In genomic region chr6:129472627-129473026, GRCm38 (mm10) we compare ENCODE assay signal across 37 mouse cellular contexts. TPM values are rescaled to one million over a fixed set of nuclear protein-coding genes. Genes with fewer than 3 reads are reported as not detected.
DNase-seq lines count a peak whose midpoint lies in the region; ATAC-seq and TF ChIP-seq lines count a peak whose summit lies in the region.
"Had no signal": no experiment of that assay in that cellular context is flagged by ENCODE, and none has a peak within 500 bp of the region (broad histone marks: within the 10 kb centered on the region; RNA-seq: fewer than 3 reads in every experiment).

No protein-coding gene starts in this region.

- H3K36me3 ChIP-seq in liver, adult 2 months (ENCODE audit: control insufficient read depth, insufficient read depth, low read length), result no peaks in the 10 kb centered on the region
- H3K36me3 ChIP-seq in liver, embryonic 11.5 days (ENCODE audit: control insufficient read depth, insufficient read depth, low read length), result no peaks in the 10 kb centered on the region
- no peaks in the 10 kb centered on the region for H3K36me3 ChIP-seq in splenic B cell, adult 2 months (ENCODE audit: control insufficient read depth, insufficient read depth, low read length, poor library complexity, severe bottlenecking)
- H3K36me3 ChIP-seq: embryonic facial prominence, embryonic 12.5 days; hindbrain, embryonic 13.5 days; liver, embryonic 15.5 days; lung, embryonic 15.5 days; neural tube, embryonic 13.5 days had no signal

- TF ChIP-seq POLR2A in liver, adult 2 months (IDR thresholded peaks at IDR 0.05; ENCODE audit: extremely low read depth, insufficient read depth, low read length), result no peak
- no peak for TF ChIP-seq POLR2A in bone marrow macrophage, adult 2 months (IDR thresholded peaks at IDR 0.05; ENCODE audit: borderline replicate concordance, low read depth, low read length)

- peak; percentile 36 for DNase-seq in liver, adult 2 months (ENCODE audit: extremely low read depth, low read depth, low spot score)
- DNase-seq in liver, embryonic 11.5 days (ENCODE audit: low spot score), result no peak
- DNase-seq in splenic B cell, adult 2 months (ENCODE audit: low read depth, low spot score), result peak; percentile 18
- DNase-seq in yolk sac, embryonic 10.5 days (ENCODE audit: low spot score), result no peak
- no peak for DNase-seq in lung, postnatal 25 days (ENCODE audit: low spot score)
- DNase-seq: adrenal gland, postnatal 14 days; cerebellum, adult 8-10 months; cerebellum, postnatal 36 days; embryo, embryonic 11 days; gastrocnemius, postnatal 25 days; heart, postnatal 36 days; kidney, adult 8-10 months; kidney, postnatal 25 days; layer of hippocampus, postnatal 36 days; left cerebral cortex, postnatal 4 days; retina, postnatal 1 day; right cerebral cortex, postnatal 14 days; spleen, adult 18-20 months; thymus, adult 2 months; thymus, postnatal 36 days had no signal

- H3K9me3 ChIP-seq in liver, embryonic 11.5 days (ENCODE audit: control insufficient read depth, low read length), result no peaks in the 10 kb centered on the region
- H3K9me3 ChIP-seq: embryonic facial prominence, embryonic 12.5 days; hindbrain, embryonic 13.5 days; liver, embryonic 15.5 days; lung, embryonic 15.5 days; neural tube, embryonic 13.5 days had no signal

- no peaks in the 10 kb centered on the region for H3K79me2 ChIP-seq in liver, adult 2 months (ENCODE audit: control insufficient read depth, insufficient read depth, low read length)

- no peak for ATAC-seq in liver, embryonic 11.5 days (replicated peaks; ENCODE audit: low FRiP score)
- peak; percentile 61 for ATAC-seq in megakaryocyte, adult 5-6 weeks (ENCODE audit: poor library complexity, severe bottlenecking)
- ATAC-seq: CD4-positive, CD25-positive, alpha-beta regulatory T cell, adult 4 months; forebrain, embryonic 14.5 days; intestine, embryonic 16.5 days; midbrain, embryonic 16.5 days had no signal

- H3K4me2 ChIP-seq in liver, embryonic 11.5 days, result no peak overlapping the region
- H3K4me2 ChIP-seq: embryonic facial prominence, embryonic 12.5 days; heart, embryonic 11.5 days; hindbrain, embryonic 13.5 days; liver, embryonic 15.5 days; lung, embryonic 15.5 days; midbrain, embryonic 11.5 days; neural tube, embryonic 13.5 days had no signal

- H3K27me3 ChIP-seq in liver, adult 2 months (ENCODE audit: control insufficient read depth, insufficient read depth, low read length), result no peaks in the 10 kb centered on the region
- H3K27me3 ChIP-seq in liver, embryonic 11.5 days (replicated peaks; ENCODE audit: control insufficient read depth, insufficient read depth, low read length), result no peaks in the 10 kb centered on the region
- no peaks in the 10 kb centered on the region for H3K27me3 ChIP-seq in splenic B cell, adult 2 months (ENCODE audit: control insufficient read depth, insufficient read depth, low read length, poor library complexity, severe bottlenecking)
- H3K27me3 ChIP-seq: embryonic facial prominence, embryonic 12.5 days; hindbrain, embryonic 13.5 days; liver, embryonic 15.5 days; lung, embryonic 15.5 days; neural tube, embryonic 13.5 days had no signal

- no peak overlapping the region for H3K9ac ChIP-seq in liver, adult 2 months (ENCODE audit: low read depth, low read length)
- no peak overlapping the region for H3K9ac ChIP-seq in liver, embryonic 11.5 days (ENCODE audit: low read depth, low read length)
- H3K9ac ChIP-seq: embryonic facial prominence, embryonic 12.5 days; hindbrain, embryonic 13.5 days; liver, embryonic 15.5 days; lung, embryonic 15.5 days; neural tube, embryonic 13.5 days had no signal

- H3K27ac ChIP-seq in liver, adult 2 months (replicated peaks; ENCODE audit: insufficient read depth, low read depth, low read length), result no peak overlapping the region
- H3K27ac ChIP-seq in liver, embryonic 11.5 days (ENCODE audit: low read depth, low read length), result no peak overlapping the region
- peak overlapping the region; percentile 63 for H3K27ac ChIP-seq in bone marrow macrophage, adult 2 months (ENCODE audit: insufficient read depth, low read depth, low read length)
- H3K27ac ChIP-seq: embryonic facial prominence, embryonic 12.5 days; hindbrain, embryonic 13.5 days; liver, embryonic 15.5 days; lung, embryonic 15.5 days; neural tube, embryonic 13.5 days had no signal

- no peak for TF ChIP-seq CTCF in liver, adult 2 months (IDR thresholded peaks at IDR 0.05; ENCODE audit: low read depth, low read length)
- TF ChIP-seq CTCF in bone marrow macrophage, adult 2 months (IDR thresholded peaks at IDR 0.05; ENCODE audit: low read depth, low read length), result no peak

- H3K4me1 ChIP-seq in liver, adult 2 months (ENCODE audit: control insufficient read depth, insufficient read depth, low read length), result peaks cover 9% of the 10 kb centered on the region
- no peaks in the 10 kb centered on the region for H3K4me1 ChIP-seq in liver, embryonic 11.5 days (replicated peaks; ENCODE audit: control insufficient read depth, insufficient read depth, low read length)
- H3K4me1 ChIP-seq in bone marrow macrophage, adult 2 months (ENCODE audit: control insufficient read depth, insufficient read depth, low read length), result peaks cover 23% of the 10 kb centered on the region
- H3K4me1 ChIP-seq: embryonic facial prominence, embryonic 12.5 days; hindbrain, embryonic 13.5 days; liver, embryonic 15.5 days; lung, embryonic 15.5 days had no signal

- H3K4me3 ChIP-seq in liver, adult 2 months (ENCODE audit: insufficient read depth, low read depth, low read length), result no peak overlapping the region
- H3K4me3 ChIP-seq in liver, embryonic 11.5 days (ENCODE audit: low read depth, low read length), result no peak overlapping the region
- H3K4me3 ChIP-seq in bone marrow macrophage, adult 2 months (ENCODE audit: insufficient read depth, low read length), result no peak overlapping the region
- H3K4me3 ChIP-seq: embryonic facial prominence, embryonic 12.5 days; hindbrain, embryonic 13.5 days; liver, embryonic 15.5 days; lung, embryonic 15.5 days; neural tube, embryonic 13.5 days had no signal

- 79% methylated on average over 5 of the region's 5 CpGs for WGBS in liver, adult 2 months
- 62% methylated on average over 5 of the region's 5 CpGs for WGBS in liver, embryonic 11.5 days

RNA-seq across cellular contexts. Expression of gene Clec1a, which starts 20.8 kb away (rescaled TPM):
- total RNA-seq in liver, adult 2 months (2014; rRNA removed), result 3.2 and 3.5 TPM in 2 replicates
- 0.20 and 0.34 TPM in 2 replicates for polyA plus RNA-seq in liver, adult 2 months (2012; rRNA removed)
- polyA plus RNA-seq in liver, embryonic 11.5 days (2014; fragmentation: Nextera tagmentation; extraction: Ambion mirVana), result 0.38 and 0.65 TPM in 2 replicates
- 0.46 and 0.69 TPM in 2 replicates for polyA plus RNA-seq in bone marrow macrophage, adult 2 months (2012; ENCODE audit: insufficient read depth, insufficient read length, missing spikeins)
- 0.07 TPM in 1 of 2 replicates, not detected in the other for total RNA-seq in megakaryocyte, adult 5-6 weeks (2015)
- total RNA-seq in megakaryocyte, adult 5-6 weeks (2017), result 0.15 TPM in 1 of 2 replicates, not detected in the other
- polyA plus RNA-seq: CD4-positive, CD25-positive, alpha-beta regulatory T cell, adult 4 months had no signal

RNA-seq across cellular contexts. Expression of gene Olr1, which starts 34.3 kb away (rescaled TPM):
- total RNA-seq in liver, adult 2 months (2014; rRNA removed), result 0.07 TPM in 1 of 2 replicates, not detected in the other
- not detected in 2 replicates for polyA plus RNA-seq in liver, adult 2 months (2012; rRNA removed)
- 0.71 and 1.1 TPM in 2 replicates for polyA plus RNA-seq in liver, embryonic 11.5 days (2014; fragmentation: Nextera tagmentation; extraction: Ambion mirVana)
- polyA plus RNA-seq in bone marrow macrophage, adult 2 months (2012; ENCODE audit: insufficient read depth, insufficient read length, missing spikeins), result not detected in 2 replicates
- total RNA-seq in megakaryocyte, adult 5-6 weeks (2015), result 10.0 and 12.9 TPM in 2 replicates
- total RNA-seq in megakaryocyte, adult 5-6 weeks (2017), result 9.6 and 13.9 TPM in 2 replicates
- total RNA-seq: adrenal gland, postnatal 14 days; gastrocnemius, postnatal 25 days; heart, adult 18-20 months; layer of hippocampus, adult 8-10 months; layer of hippocampus, postnatal 36 days; left cerebral cortex, postnatal 4 days had no signal
- polyA plus RNA-seq: forebrain, embryonic 14.5 days; hindbrain, embryonic 13.5 days; midbrain, embryonic 11.5 days; midbrain, embryonic 16.5 days had no signal

RNA-seq across cellular contexts. Expression of gene Tmem52b, which starts 39.7 kb away (rescaled TPM):
- not detected in 2 replicates for total RNA-seq in liver, adult 2 months (2014; rRNA removed)
- polyA plus RNA-seq in liver, adult 2 months (2012; rRNA removed), result not detected in 2 replicates
- polyA plus RNA-seq in liver, embryonic 11.5 days (2014; fragmentation: Nextera tagmentation; extraction: Ambion mirVana), result not detected in 2 replicates
- not detected in 2 replicates for polyA plus RNA-seq in bone marrow macrophage, adult 2 months (2012; ENCODE audit: insufficient read depth, insufficient read length, missing spikeins)
- not detected in 2 replicates for total RNA-seq in megakaryocyte, adult 5-6 weeks (2015)
- not detected in 2 replicates for total RNA-seq in megakaryocyte, adult 5-6 weeks (2017)
- total RNA-seq: adrenal gland, postnatal 14 days; gastrocnemius, adult 18-20 months; gastrocnemius, postnatal 25 days; heart, adult 18-20 months; heart, postnatal 36 days; layer of hippocampus, adult 8-10 months; layer of hippocampus, postnatal 36 days; left cerebral cortex, postnatal 4 days had no signal
- polyA plus RNA-seq: CD4-positive, CD25-positive, alpha-beta regulatory T cell, adult 4 months; embryonic facial prominence, embryonic 12.5 days; forebrain, embryonic 14.5 days; heart, embryonic 11.5 days; hindbrain, embryonic 13.5 days; limb, embryonic 14.5 days; midbrain, embryonic 11.5 days; midbrain, embryonic 16.5 days; thymus, adult 2 months had no signal

Comparison
In these comparisons a context has a peak if more than half of its experiments do, and no peak if none do; other contexts are left out.
1. DNase-seq: peak in liver, adult 2 months (single experiment) and splenic B cell, adult 2 months (single experiment); none in liver, embryonic 11.5 days (single experiment), yolk sac, embryonic 10.5 days (single experiment) and lung, postnatal 25 days (single experiment).